Mouse (Mus musculus): ENCODE results near the gene Fcrla.
"Not testable (repeated sequence)": the region's sequence is repeated elsewhere in the genome, so short reads cannot be mapped to it uniquely, and the experiment has no call there.

GRCm38 (mm10) chr1:170944151-170944550 lies 16.8 kb upstream of the Fcrla start:
- TF ChIP-seq POLR2A (IDR thresholded peaks at IDR 0.05; ENCODE audit: control insufficient read depth, extremely low read depth, insufficient read depth, low read length, poor library complexity); CTCF (IDR thresholded peaks at IDR 0.05; ENCODE audit: borderline replicate concordance, control insufficient read depth, extremely low read depth, insufficient read depth, low read length, poor library complexity): not testable (repeated sequence)
